Mouse (Mus musculus) intestine, postnatal 0 days (tissue): Measurements from ENCODE around the gene Lilrb4a. TPM values are rescaled to one million over a fixed set of nuclear protein-coding genes. Genes with fewer than 3 reads are reported as not detected.

Experiments
- ATAC-seq: fragments of 200-750 bp; cut with Nextera tagmentation; 2 replicates; pipeline ENCODE4 v1.8.0; 2017; ENCODE audit warnings: mild to moderate bottlenecking, moderate TSS enrichment, moderate library complexity
- H3K27ac ChIP-seq: fragments of 300-500 bp; sonication (generic); 2 replicates; pipeline ENCODE4 v1.5.1; 2014; ENCODE audit warnings: mild to moderate bottlenecking, low read depth, low read length, moderate library complexity
- H3K27me3 ChIP-seq: fragments of 300-500 bp; sonication (generic); replicated peaks from 2 replicates; pipeline ENCODE4 v1.6.1; 2014; ENCODE audit warnings: low read length, mixed read lengths; ENCODE audit not compliant: control insufficient read depth, insufficient read depth
- H3K36me3 ChIP-seq: fragments of 300-500 bp; sonication (generic); 2 replicates; pipeline ENCODE4 v1.6.1; 2014; ENCODE audit warnings: mild to moderate bottlenecking, moderate library complexity; ENCODE audit not compliant: control insufficient read depth, insufficient read depth
- H3K4me1 ChIP-seq: fragments of 300-500 bp; sonication (generic); replicated peaks from 2 replicates; pipeline ENCODE4 v1.6.1; 2014; ENCODE audit warnings: antibody characterized with exemption, low read length, mixed read lengths; ENCODE audit not compliant: control insufficient read depth, insufficient read depth
- H3K4me2 ChIP-seq: fragments of 300-500 bp; sonication (generic); replicated peaks from 2 replicates; pipeline ENCODE4 v1.6.1; 2014; ENCODE audit warnings: low read depth, mild to moderate bottlenecking, moderate library complexity
- H3K4me3 ChIP-seq: fragments of 300-500 bp; sonication (generic); 2 replicates; pipeline ENCODE4 v1.5.1; 2014; ENCODE audit warnings: low read depth, low read length
- H3K9ac ChIP-seq: fragments of 300-500 bp; sonication (generic); 2 replicates; pipeline ENCODE4 v1.6.1; 2014; ENCODE audit warnings: mild to moderate bottlenecking, low read depth, low read length
- H3K9me3 ChIP-seq: fragments of 300-500 bp; sonication (generic); 2 replicates; pipeline ENCODE4 v1.6.1; 2016; ENCODE audit warnings: mixed run types; ENCODE audit not compliant: control insufficient read depth
- CTCF ChIP-seq: sonication (generic); IDR thresholded peaks from 2 replicates; pipeline ENCODE4 v1.5.1; 2016; ENCODE audit warnings: low read depth, mild to moderate bottlenecking, control low read depth, antibody characterized with exemption, moderate library complexity
- WGBS: fragments of 180-500 bp; shearing (Covaris S2); extraction: QIAGEN DNeasy Blood & Tissue Kit; methylation state at CpG from one replicate; pipeline ENCODE4 v1.1.7; 2014; 5-methylcytosine and 5-hydroxymethylcytosine counted together
- polyA plus RNA-seq: library from polyadenylated mRNA; unstranded; fragments of >200 nt; fragmentation: Nextera tagmentation; extraction: Ambion mirVana; gene quantifications from 2 replicates; pipeline ENCODE4 v1.2.1, GENCODE M21; 2015

Lilrb4a gene
- polyA plus RNA-seq, 1 experiment from 2014 or later: 1.4 TPM

- H3K4me2 ChIP-seq: no peak overlapping the region
- H3K4me3 ChIP-seq: no peak overlapping the region
- no peaks in the 10 kb centered on the region for H3K9me3 ChIP-seq
- H3K4me1 ChIP-seq: no peaks in the 10 kb centered on the region
- H3K27ac ChIP-seq: no peak overlapping the region
- no peak for ATAC-seq
- no peaks in the 10 kb centered on the region for H3K36me3 ChIP-seq
- H3K27me3 ChIP-seq: no peaks in the 10 kb centered on the region
- TF ChIP-seq CTCF: no peak
- H3K9ac ChIP-seq: no peak overlapping the region
Observed at GRCm38 (mm10) chr10:51520021-51520420, 29.3 kb downstream of the Lilrb4a start.

GRCm38 (mm10) chr10:51521453-51521852 lies 30.7 kb downstream of the Lilrb4a start:
- Histone ChIP-seq H3K9ac (no peak overlapping the region), H3K27ac (no peak overlapping the region), H3K4me2 (no peak overlapping the region), H3K4me3 (no peak overlapping the region), H3K36me3 (no peaks in the 10 kb centered on the region), H3K9me3 (no peaks in the 10 kb centered on the region), H3K27me3 (no peaks in the 10 kb centered on the region), H3K4me1 (no peaks in the 10 kb centered on the region)
- TF ChIP-seq CTCF: no peak
- no peak for ATAC-seq

- H3K4me3 ChIP-seq: no peak overlapping the region
- H3K9ac ChIP-seq: no peak overlapping the region
- H3K9me3 ChIP-seq: no peaks in the 10 kb centered on the region
- H3K27me3 ChIP-seq: no peaks in the 10 kb centered on the region
- no peaks in the 10 kb centered on the region for H3K36me3 ChIP-seq
- WGBS: 67% methylated on average over 7 of the region's 7 CpGs
- H3K4me1 ChIP-seq: no peaks in the 10 kb centered on the region
- H3K4me2 ChIP-seq: no peak overlapping the region
- no peak for TF ChIP-seq CTCF
- ATAC-seq: no peak
- H3K27ac ChIP-seq: no peak overlapping the region
Observed at GRCm38 (mm10) chr10:51526090-51526489, 35.3 kb downstream of the Lilrb4a start.

GRCm38 (mm10) chr10:51526633-51527032 lies 35.9 kb downstream of the Lilrb4a start:
- Histone ChIP-seq H3K9me3 (no peaks in the 10 kb centered on the region), H3K27ac (no peak overlapping the region), H3K9ac (no peak overlapping the region), H3K4me1 (no peaks in the 10 kb centered on the region), H3K4me2 (no peak overlapping the region), H3K4me3 (no peak overlapping the region), H3K36me3 (no peaks in the 10 kb centered on the region), H3K27me3 (no peaks in the 10 kb centered on the region)
- ATAC-seq: no peak
- 67% methylated on average over 4 of the region's 4 CpGs for WGBS
- TF ChIP-seq CTCF: no peak

GRCm38 (mm10) chr10:51528840-51529434 lies 38.2 kb downstream of the Lilrb4a start:
- WGBS: 47% methylated on average over 8 of the region's 8 CpGs
- no peaks in the 10 kb centered on the region for H3K4me1 ChIP-seq
- no peak overlapping the region for H3K4me3 ChIP-seq
- H3K9me3 ChIP-seq: no peaks in the 10 kb centered on the region
- no peak for TF ChIP-seq CTCF
- H3K36me3 ChIP-seq: no peaks in the 10 kb centered on the region
- no peaks in the 10 kb centered on the region for H3K27me3 ChIP-seq
- H3K9ac ChIP-seq: no peak overlapping the region
- H3K4me2 ChIP-seq: no peak overlapping the region
- ATAC-seq: no peak
- H3K27ac ChIP-seq: no peak overlapping the region

- Histone ChIP-seq H3K27me3 (no peaks in the 10 kb centered on the region), H3K9ac (no peak overlapping the region)
Observed at GRCm38 (mm10) chr10:51529497-51529896, 38.7 kb downstream of the Lilrb4a start.

GRCm38 (mm10) chr10:51530813-51531212 lies 40.1 kb downstream of the Lilrb4a start:
- no peak for TF ChIP-seq CTCF
- Histone ChIP-seq H3K4me3 (no peak overlapping the region), H3K27me3 (no peaks in the 10 kb centered on the region), H3K9me3 (no peaks in the 10 kb centered on the region), H3K4me1 (no peaks in the 10 kb centered on the region), H3K36me3 (no peaks in the 10 kb centered on the region), H3K9ac (no peak overlapping the region), H3K27ac (no peak overlapping the region), H3K4me2 (no peak overlapping the region)
- 78% methylated on average over 7 of the region's 7 CpGs for WGBS
- ATAC-seq: no peak

More at GRCm38 (mm10) chr10:51529497-51529896, 38.7 kb downstream of the Lilrb4a start:
- TF ChIP-seq CTCF: no peak
- Histone ChIP-seq H3K4me3 (no peak overlapping the region), H3K4me1 (no peaks in the 10 kb centered on the region), H3K4me2 (no peak overlapping the region), H3K36me3 (no peaks in the 10 kb centered on the region), H3K27ac (no peak overlapping the region), H3K9me3 (no peaks in the 10 kb centered on the region)
- WGBS: 57% methylated on average over 3 of the region's 3 CpGs
- no peak for ATAC-seq

Other genes starting within 250 kb of the Lilrb4a start
- 0.13 and 0.65 TPM in 2 replicates for gene Gm49339, start 10.3 kb upstream of the Lilrb4a start, polyA plus RNA-seq
- 1.2 and 1.5 TPM in 2 replicates for gene Lilr4b, start 10.3 kb upstream of the Lilrb4a start, polyA plus RNA-seq
- gene Fam162b, start 99.6 kb downstream of the Lilrb4a start, polyA plus RNA-seq: 5.7 and 7.0 TPM in 2 replicates
- gene Gprc6a, start 140.5 kb downstream of the Lilrb4a start, polyA plus RNA-seq: 0.07 TPM in 1 of 2 replicates, not detected in the other
- gene Rfx6, start 186.8 kb downstream of the Lilrb4a start, polyA plus RNA-seq: 0.31 and 0.39 TPM in 2 replicates